Comparison of ENCODE assay signal across 9 mouse cellular contexts in genomic region chr15:84251227-84251626, GRCm38 (mm10). TPM values are rescaled to one million over a fixed set of nuclear protein-coding genes. Genes with fewer than 3 reads are reported as not detected.
DNase-seq lines count a peak whose midpoint lies in the region; ATAC-seq lines count a peak whose summit lies in the region.
"Had no signal": no experiment of that assay in that cellular context is flagged by ENCODE, and none has a peak within 500 bp of the region (broad histone marks: within the 10 kb centered on the region; RNA-seq: fewer than 3 reads in every experiment).

No protein-coding gene starts in this region.

- peaks cover 45% of the 10 kb centered on the region for H3K4me1 ChIP-seq in hindbrain, embryonic 13.5 days (replicated peaks)
- H3K4me1 ChIP-seq in hindbrain, embryonic 10.5 days (replicated peaks): peaks cover 30% of the 10 kb centered on the region
- H3K4me1 ChIP-seq in limb, embryonic 12.5 days (replicated peaks): peaks cover 22% of the 10 kb centered on the region

- H3K27ac ChIP-seq in hindbrain, embryonic 13.5 days: peak overlapping the region; percentile 37; the same call in 1 of the 2 replicates
- no peak overlapping the region; the same call in 1 of the 2 replicates for H3K27ac ChIP-seq in hindbrain, embryonic 10.5 days
- H3K27ac ChIP-seq in limb, embryonic 12.5 days: peak overlapping the region; percentile 57; the same call in 1 of the 2 replicates

- H3K27me3 ChIP-seq in hindbrain, embryonic 13.5 days: 0 out of 2 replicates have a peak, but pooled peaks cover 9% of the 10 kb centered on the region
- H3K27me3 ChIP-seq in hindbrain, embryonic 10.5 days (ENCODE audit: insufficient read depth, poor library complexity, severe bottlenecking): 0 out of 2 replicates have a peak, but pooled peaks cover 3% of the 10 kb centered on the region
- no peaks in the 10 kb centered on the region for H3K27me3 ChIP-seq in limb, embryonic 12.5 days

- no peaks in the 10 kb centered on the region for H3K36me3 ChIP-seq in hindbrain, embryonic 13.5 days
- H3K36me3 ChIP-seq in hindbrain, embryonic 10.5 days: peaks cover 8% of the 10 kb centered on the region; the same call in 1 of the 2 replicates
- no peaks in the 10 kb centered on the region for H3K36me3 ChIP-seq in limb, embryonic 12.5 days

- H3K4me3 ChIP-seq in hindbrain, embryonic 13.5 days: no peak overlapping the region
- H3K4me3 ChIP-seq in hindbrain, embryonic 10.5 days: no peak overlapping the region
- H3K4me3 ChIP-seq in limb, embryonic 12.5 days (replicated peaks): no peak overlapping the region

- H3K4me2 ChIP-seq in hindbrain, embryonic 13.5 days: no peak overlapping the region
- no peak overlapping the region for H3K4me2 ChIP-seq in limb, embryonic 12.5 days
- H3K4me2 ChIP-seq: liver, embryonic 11.5 days had no signal

- DNase-seq in hindbrain, embryonic 10.5 days (ENCODE audit: low spot score): no peak
- peak; percentile 43 for DNase-seq in cerebellum, adult 11-12 months
- DNase-seq in heart, adult 8-10 months (ENCODE audit: low spot score): peak; percentile 71
- DNase-seq in thymus, postnatal 4 days: no peak
- no peak for DNase-seq in embryo, embryonic 11 days
- DNase-seq in frontal cortex, adult 2 months (ENCODE audit: extremely low spot score in 1 of 2, low spot score in 1 of 2): no peak

- 0 out of 2 replicates have a peak, but pooled peaks cover 6% of the 10 kb centered on the region for H3K9me3 ChIP-seq in hindbrain, embryonic 13.5 days
- H3K9me3 ChIP-seq in hindbrain, embryonic 10.5 days: peaks cover 9% of the 10 kb centered on the region
- H3K9me3 ChIP-seq in limb, embryonic 12.5 days: 0 out of 2 replicates have a peak, but pooled peaks cover 5% of the 10 kb centered on the region

- ATAC-seq in hindbrain, embryonic 13.5 days (ENCODE audit: low FRiP score): no peak
- peak; percentile 34; the same call in 1 of the 2 replicates for ATAC-seq in limb, embryonic 12.5 days (ENCODE audit: insufficient number of reproducible peaks, insufficient read depth, low FRiP score, low TSS enrichment, low read depth)

- 34% methylated on average over 13 of the region's 13 CpGs for WGBS in hindbrain, embryonic 13.5 days
- 84% methylated on average over 13 of the region's 13 CpGs for WGBS in hindbrain, embryonic 10.5 days
- 50% methylated on average over 13 of the region's 13 CpGs for WGBS in limb, embryonic 12.5 days

- no peak overlapping the region for H3K9ac ChIP-seq in hindbrain, embryonic 13.5 days
- no peak overlapping the region for H3K9ac ChIP-seq in limb, embryonic 12.5 days (replicated peaks)

RNA-seq across cellular contexts. Expression of gene Parvb, which starts 19.4 kb away (rescaled TPM):
- 3.9 and 4.5 TPM in 2 replicates for polyA plus RNA-seq in hindbrain, embryonic 13.5 days (2015; fragmentation: Nextera tagmentation; extraction: Ambion mirVana)
- polyA plus RNA-seq in hindbrain, embryonic 10.5 days (2016; fragmentation: Nextera tagmentation; extraction: Ambion mirVana): 7.1 and 7.6 TPM in 2 replicates
- 100 to 1,000 TPM in 2 of 4 experiments, 10 to 100 TPM in 2; 78.8 to 113 (median 105) TPM for total RNA-seq in heart, adult 8-10 months (2022)
- 3.9 TPM in 2 replicates for polyA plus RNA-seq in limb, embryonic 12.5 days (2016; fragmentation: Nextera tagmentation; extraction: Ambion mirVana)
- polyA plus RNA-seq in frontal cortex, adult 2 months (2012; rRNA removed): 16.2 and 17.0 TPM in 2 replicates

RNA-seq across cellular contexts. Expression of gene Samm50, which starts 59.2 kb away (rescaled TPM):
- 77.1 and 77.2 TPM in 2 replicates for polyA plus RNA-seq in hindbrain, embryonic 13.5 days (2015; fragmentation: Nextera tagmentation; extraction: Ambion mirVana)
- polyA plus RNA-seq in hindbrain, embryonic 10.5 days (2016; fragmentation: Nextera tagmentation; extraction: Ambion mirVana): 94.5 and 103 TPM in 2 replicates
- total RNA-seq in heart, adult 8-10 months (2022): 100 to 1,000 TPM; 257 to 301 (median 279) TPM
- 106 and 111 TPM in 2 replicates for polyA plus RNA-seq in limb, embryonic 12.5 days (2016; fragmentation: Nextera tagmentation; extraction: Ambion mirVana)
- 43.7 and 53.4 TPM in 2 replicates for polyA plus RNA-seq in frontal cortex, adult 2 months (2012; rRNA removed)

Comparison
In these comparisons a context has a peak if more than half of its experiments do, and no peak if none do; other contexts are left out.
1. DNase-seq: peak in cerebellum, adult 11-12 months (single experiment) and heart, adult 8-10 months (single experiment); none in hindbrain, embryonic 10.5 days (single experiment), thymus, postnatal 4 days (single experiment), embryo, embryonic 11 days (single experiment) and frontal cortex, adult 2 months (0 of 2).